Comparison of ENCODE assay signal across 23 mouse cellular contexts in genomic region chr8:120162404-120162752, GRCm38 (mm10). TPM values are rescaled to one million over a fixed set of nuclear protein-coding genes. Genes with fewer than 3 reads are reported as not detected.
"Had no signal": no experiment of that assay in that cellular context is flagged by ENCODE, and none has a peak within 500 bp of the region (broad histone marks: within the 10 kb centered on the region; RNA-seq: fewer than 3 reads in every experiment).

No protein-coding gene starts in this region.

- H3K9me3 ChIP-seq: kidney, embryonic 15.5 days; liver, embryonic 12.5 days; liver, embryonic 15.5 days; lung, embryonic 15.5 days; midbrain, embryonic 10.5 days; midbrain, embryonic 13.5 days; neural tube, embryonic 13.5 days had no signal

- H3K4me2 ChIP-seq: kidney, embryonic 15.5 days; liver, embryonic 12.5 days; liver, embryonic 15.5 days; lung, embryonic 15.5 days; midbrain, embryonic 13.5 days; neural tube, embryonic 13.5 days had no signal

- H3K9ac ChIP-seq: kidney, embryonic 15.5 days; liver, embryonic 12.5 days; liver, embryonic 15.5 days; lung, embryonic 15.5 days; midbrain, embryonic 13.5 days; neural tube, embryonic 13.5 days had no signal

- DNase-seq: kidney, adult 2 months; kidney, postnatal 10 days; kidney, postnatal 4 days; lung, adult 18-20 months; lung, postnatal 10 days; lung, postnatal 36 days; thymus, adult 2 months; thymus, postnatal 25 days had no signal

- H3K27ac ChIP-seq: kidney, embryonic 15.5 days; liver, embryonic 12.5 days; liver, embryonic 15.5 days; lung, embryonic 15.5 days; midbrain, embryonic 13.5 days; neural tube, embryonic 13.5 days had no signal

- H3K36me3 ChIP-seq: kidney, embryonic 15.5 days; liver, embryonic 12.5 days; liver, embryonic 15.5 days; lung, embryonic 15.5 days; midbrain, embryonic 10.5 days had no signal

- ATAC-seq: intestine, postnatal 0 days; liver, embryonic 12.5 days; midbrain, embryonic 13.5 days; midbrain, embryonic 16.5 days had no signal

- H3K4me1 ChIP-seq: liver, embryonic 12.5 days had no signal

- H3K27me3 ChIP-seq: midbrain, embryonic 13.5 days; neural tube, embryonic 13.5 days had no signal

- H3K4me3 ChIP-seq: kidney, embryonic 15.5 days; liver, embryonic 12.5 days; liver, embryonic 15.5 days; lung, embryonic 15.5 days; midbrain, embryonic 10.5 days; midbrain, embryonic 13.5 days; myocyte; neural tube, embryonic 13.5 days had no signal

RNA-seq across cellular contexts. Expression of gene Fam92b, which starts 14.9 kb away (rescaled TPM):
- total RNA-seq: monocyte, adult 5-6 weeks; neutrophil, adult 5-6 weeks had no signal
- polyA plus RNA-seq: intestine, postnatal 0 days; kidney, adult 2 months; limb, embryonic 14.5 days; liver, embryonic 12.5 days; liver, embryonic 15.5 days; myocyte; small intestine, adult 2 months; spleen, adult 2 months had no signal
